Mouse (Mus musculus): Measurements from ENCODE around the gene Clic4. TPM values are rescaled to one million over a fixed set of nuclear protein-coding genes. Genes with fewer than 3 reads are reported as not detected.
A peak's percentile ranks its signal among the peaks of the same experiment; 100 is the strongest.
"Not testable (repeated sequence)": the region's sequence is repeated elsewhere in the genome, so short reads cannot be mapped to it uniquely, and the experiment has no call there.

The Clic4 gene
- polyA plus RNA-seq, 1 experiment from 2014 or later = 149 TPM

DNA sequence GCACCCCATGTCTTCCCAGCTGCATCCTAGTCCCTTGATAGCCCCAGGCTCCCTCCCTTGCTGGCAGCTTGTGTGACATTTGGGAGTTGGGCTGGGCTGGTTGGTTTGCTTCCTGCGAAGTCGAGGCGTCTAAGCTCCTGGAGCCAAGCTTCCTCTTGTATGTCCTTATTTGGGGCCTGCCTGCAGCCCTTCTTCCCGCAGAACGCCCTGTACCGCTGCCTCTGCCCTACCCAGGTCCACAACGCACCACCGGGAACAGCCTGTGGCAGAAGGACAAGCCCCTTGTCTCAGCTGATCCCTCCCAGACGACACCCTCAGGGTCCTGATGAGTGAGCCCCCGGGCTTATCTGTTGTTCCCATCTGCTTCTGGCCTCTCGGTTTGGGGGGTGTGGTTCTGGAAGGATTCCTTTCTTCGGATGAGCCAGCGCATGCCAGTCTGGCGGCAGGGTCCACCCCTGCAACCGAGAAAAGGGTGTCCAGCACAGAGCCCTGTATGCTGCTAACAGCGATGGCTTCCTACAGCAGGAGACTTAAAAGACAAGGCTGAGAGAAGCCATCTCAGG lies 14.3 kb upstream of the Clic4 start:
- DNase-seq (ENCODE audit: low spot score) (peak; percentile 61), ATAC-seq (replicated peaks; ENCODE audit: low FRiP score) (peak; percentile 79)
- H3K27me3 ChIP-seq (replicated peaks; ENCODE audit: control insufficient read depth, insufficient read depth, low read length) = no peaks in the 10 kb centered on the region
- H3K4me1 ChIP-seq (replicated peaks; ENCODE audit: control insufficient read depth, insufficient read depth, low read length) = peaks cover 44% of the 10 kb centered on the region
- peak overlapping the region; percentile 93 for H3K27ac ChIP-seq (ENCODE audit: low read depth, low read length)
- no peaks in the 10 kb centered on the region for H3K36me3 ChIP-seq (ENCODE audit: control insufficient read depth, insufficient read depth, low read length)
- H3K9me3 ChIP-seq (ENCODE audit: control insufficient read depth, low read length) = no peaks in the 10 kb centered on the region
- 3% methylated on average over 16 of the region's 16 CpGs for WGBS
- H3K9ac ChIP-seq (ENCODE audit: low read depth, low read length) = peak overlapping the region; percentile 65
- peak overlapping the region; percentile 47 for H3K4me2 ChIP-seq
- no peak overlapping the region for H3K4me3 ChIP-seq (ENCODE audit: low read depth, low read length)

GRCm38 (mm10) chr4:135286033-135286622 lies 13.5 kb upstream of the Clic4 start:
- H3K27ac ChIP-seq (ENCODE audit: low read depth, low read length) = peak overlapping the region; percentile 93
- peaks cover 38% of the 10 kb centered on the region for H3K4me1 ChIP-seq (replicated peaks; ENCODE audit: control insufficient read depth, insufficient read depth, low read length)
- no peaks in the 10 kb centered on the region for H3K9me3 ChIP-seq (ENCODE audit: control insufficient read depth, low read length)
- peak overlapping the region; percentile 65 for H3K9ac ChIP-seq (ENCODE audit: low read depth, low read length)
- H3K27me3 ChIP-seq (replicated peaks; ENCODE audit: control insufficient read depth, insufficient read depth, low read length) = no peaks in the 10 kb centered on the region
- 39% methylated on average over 12 of the region's 12 CpGs for WGBS
- peak overlapping the region; percentile 47 for H3K4me2 ChIP-seq
- ATAC-seq (replicated peaks; ENCODE audit: low FRiP score) = no peak
- H3K36me3 ChIP-seq (ENCODE audit: control insufficient read depth, insufficient read depth, low read length) = no peaks in the 10 kb centered on the region
- H3K4me3 ChIP-seq (ENCODE audit: low read depth, low read length) = no peak overlapping the region
- no peak for DNase-seq (ENCODE audit: low spot score)

GRCm38 (mm10) chr4:135285436-135285835 lies 12.8 kb upstream of the Clic4 start:
- peak overlapping the region; percentile 93 for H3K27ac ChIP-seq (ENCODE audit: low read depth, low read length)
- H3K4me1 ChIP-seq (replicated peaks; ENCODE audit: control insufficient read depth, insufficient read depth, low read length) = peaks cover 38% of the 10 kb centered on the region
- H3K9ac ChIP-seq (ENCODE audit: low read depth, low read length) = peak overlapping the region; percentile 6
- DNase-seq (ENCODE audit: low spot score) (no peak), ATAC-seq (replicated peaks; ENCODE audit: low FRiP score) (no peak)
- H3K36me3 ChIP-seq (ENCODE audit: control insufficient read depth, insufficient read depth, low read length) = no peaks in the 10 kb centered on the region
- H3K9me3 ChIP-seq (ENCODE audit: control insufficient read depth, low read length) = no peaks in the 10 kb centered on the region
- 47% methylated on average over 8 of the region's 8 CpGs for WGBS
- H3K4me2 ChIP-seq = peak overlapping the region; percentile 25
- H3K27me3 ChIP-seq (replicated peaks; ENCODE audit: control insufficient read depth, insufficient read depth, low read length) = no peaks in the 10 kb centered on the region
- no peak overlapping the region for H3K4me3 ChIP-seq (ENCODE audit: low read depth, low read length)

DNA sequence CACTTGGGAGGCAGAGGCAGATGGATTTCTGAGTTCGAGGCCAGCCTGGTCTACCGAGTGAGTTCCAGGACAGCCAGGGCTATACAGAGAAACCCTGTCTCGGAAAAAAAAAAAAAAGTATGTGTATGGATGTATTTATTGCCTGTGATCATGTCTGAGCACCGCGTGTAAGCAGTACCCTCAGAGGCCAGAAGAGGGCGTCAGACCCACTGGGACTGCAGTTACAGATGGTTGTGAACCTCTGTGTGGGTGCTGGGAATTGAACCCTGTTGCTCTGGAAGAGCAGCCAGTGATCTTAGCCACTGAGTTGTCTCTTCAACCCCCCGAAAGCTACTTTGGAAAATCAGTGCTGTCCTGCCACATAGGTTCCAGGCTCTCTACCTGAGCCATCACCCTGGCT lies 11.3 kb upstream of the Clic4 start:
- H3K4me3 ChIP-seq (ENCODE audit: low read depth, low read length) = no peak overlapping the region
- H3K9ac ChIP-seq (ENCODE audit: low read depth, low read length) = no peak overlapping the region
- H3K4me2 ChIP-seq = no peak overlapping the region
- no peaks in the 10 kb centered on the region for H3K9me3 ChIP-seq (ENCODE audit: control insufficient read depth, low read length)
- WGBS = 87% methylated on average over 7 of the region's 7 CpGs
- no peaks in the 10 kb centered on the region for H3K36me3 ChIP-seq (ENCODE audit: control insufficient read depth, insufficient read depth, low read length)
- no peaks in the 10 kb centered on the region for H3K27me3 ChIP-seq (replicated peaks; ENCODE audit: control insufficient read depth, insufficient read depth, low read length)
- H3K27ac ChIP-seq (ENCODE audit: low read depth, low read length) = no peak overlapping the region
- ATAC-seq (replicated peaks; ENCODE audit: low FRiP score) (no peak), DNase-seq (ENCODE audit: low spot score) (no peak)
- H3K4me1 ChIP-seq (replicated peaks; ENCODE audit: control insufficient read depth, insufficient read depth, low read length) = peaks cover 37% of the 10 kb centered on the region

- H3K27ac ChIP-seq (ENCODE audit: low read depth, low read length) = no peak overlapping the region
- H3K4me3 ChIP-seq (ENCODE audit: low read depth, low read length) = no peak overlapping the region
- H3K9ac ChIP-seq (ENCODE audit: low read depth, low read length) = no peak overlapping the region
- DNase-seq (ENCODE audit: low spot score) (no peak), ATAC-seq (replicated peaks; ENCODE audit: low FRiP score) (no peak)
- WGBS = 70% methylated on average over 4 of the region's 4 CpGs
- H3K36me3 ChIP-seq (ENCODE audit: control insufficient read depth, insufficient read depth, low read length) = no peaks in the 10 kb centered on the region
- H3K4me2 ChIP-seq = no peak overlapping the region
- H3K9me3 ChIP-seq (ENCODE audit: control insufficient read depth, low read length) = no peaks in the 10 kb centered on the region
- H3K27me3 ChIP-seq (replicated peaks; ENCODE audit: control insufficient read depth, insufficient read depth, low read length) = no peaks in the 10 kb centered on the region
- peaks cover 32% of the 10 kb centered on the region for H3K4me1 ChIP-seq (replicated peaks; ENCODE audit: control insufficient read depth, insufficient read depth, low read length)
Observed at GRCm38 (mm10) chr4:135283417-135283816, 10.8 kb upstream of the Clic4 start.

DNA sequence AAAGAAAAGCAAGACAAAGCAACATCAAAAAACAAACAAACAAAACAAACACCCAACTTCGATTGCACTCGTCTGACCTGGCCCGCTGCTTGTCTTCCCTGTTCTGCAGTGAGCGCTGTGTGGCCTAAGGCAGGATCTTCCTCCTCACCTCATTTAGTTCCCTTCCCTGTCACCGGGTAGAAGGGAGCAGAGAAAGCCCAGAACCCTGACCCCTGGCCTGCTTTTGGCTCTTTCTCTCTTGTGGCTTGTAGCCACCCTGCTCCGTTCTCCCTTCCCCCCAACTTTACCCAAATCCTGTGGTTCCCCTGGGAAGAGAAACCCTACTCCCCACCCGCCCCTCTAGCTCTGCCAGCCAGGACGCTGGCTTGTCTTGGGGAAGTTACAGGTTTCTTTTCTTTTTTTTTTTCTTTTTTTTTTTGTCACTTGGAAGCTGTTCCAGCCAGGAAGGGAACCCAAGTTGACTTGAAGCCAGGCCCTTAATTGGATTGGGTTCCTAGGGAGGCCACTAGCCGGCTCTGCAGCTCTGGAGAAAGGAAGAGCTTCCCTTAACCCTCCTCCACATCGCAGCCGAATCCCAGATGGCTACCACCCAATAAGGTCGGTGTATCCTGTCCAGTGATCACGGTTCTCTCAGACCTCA lies 10.2 kb upstream of the Clic4 start:
- H3K9me3 ChIP-seq (ENCODE audit: control insufficient read depth, low read length) = no peaks in the 10 kb centered on the region
- no peak for DNase-seq (ENCODE audit: low spot score)
- H3K4me3 ChIP-seq (ENCODE audit: low read depth, low read length) = no peak overlapping the region
- no peaks in the 10 kb centered on the region for H3K27me3 ChIP-seq (replicated peaks; ENCODE audit: control insufficient read depth, insufficient read depth, low read length)
- H3K9ac ChIP-seq (ENCODE audit: low read depth, low read length) = no peak overlapping the region
- ATAC-seq (replicated peaks; ENCODE audit: low FRiP score) = no peak
- 54% methylated on average over 13 of the region's 13 CpGs for WGBS
- H3K4me2 ChIP-seq = no peak overlapping the region
- H3K4me1 ChIP-seq (replicated peaks; ENCODE audit: control insufficient read depth, insufficient read depth, low read length) = peaks cover 26% of the 10 kb centered on the region
- H3K27ac ChIP-seq (ENCODE audit: low read depth, low read length) = no peak overlapping the region
- H3K36me3 ChIP-seq (ENCODE audit: control insufficient read depth, insufficient read depth, low read length) = no peaks in the 10 kb centered on the region

- not testable (repeated sequence) for H3K27ac ChIP-seq (ENCODE audit: low read depth, low read length); H3K9me3 ChIP-seq (ENCODE audit: control insufficient read depth, low read length); H3K4me2 ChIP-seq; H3K4me3 ChIP-seq (ENCODE audit: low read depth, low read length); H3K9ac ChIP-seq (ENCODE audit: low read depth, low read length); H3K4me1 ChIP-seq (replicated peaks; ENCODE audit: control insufficient read depth, insufficient read depth, low read length); H3K36me3 ChIP-seq (ENCODE audit: control insufficient read depth, insufficient read depth, low read length); ATAC-seq (replicated peaks; ENCODE audit: low FRiP score); DNase-seq (ENCODE audit: low spot score); H3K27me3 ChIP-seq (replicated peaks; ENCODE audit: control insufficient read depth, insufficient read depth, low read length)
- WGBS = 54% methylated on average over 2 of the region's 2 CpGs
Observed at GRCm38 (mm10) chr4:135280016-135280415, 7.4 kb upstream of the Clic4 start.

DNA sequence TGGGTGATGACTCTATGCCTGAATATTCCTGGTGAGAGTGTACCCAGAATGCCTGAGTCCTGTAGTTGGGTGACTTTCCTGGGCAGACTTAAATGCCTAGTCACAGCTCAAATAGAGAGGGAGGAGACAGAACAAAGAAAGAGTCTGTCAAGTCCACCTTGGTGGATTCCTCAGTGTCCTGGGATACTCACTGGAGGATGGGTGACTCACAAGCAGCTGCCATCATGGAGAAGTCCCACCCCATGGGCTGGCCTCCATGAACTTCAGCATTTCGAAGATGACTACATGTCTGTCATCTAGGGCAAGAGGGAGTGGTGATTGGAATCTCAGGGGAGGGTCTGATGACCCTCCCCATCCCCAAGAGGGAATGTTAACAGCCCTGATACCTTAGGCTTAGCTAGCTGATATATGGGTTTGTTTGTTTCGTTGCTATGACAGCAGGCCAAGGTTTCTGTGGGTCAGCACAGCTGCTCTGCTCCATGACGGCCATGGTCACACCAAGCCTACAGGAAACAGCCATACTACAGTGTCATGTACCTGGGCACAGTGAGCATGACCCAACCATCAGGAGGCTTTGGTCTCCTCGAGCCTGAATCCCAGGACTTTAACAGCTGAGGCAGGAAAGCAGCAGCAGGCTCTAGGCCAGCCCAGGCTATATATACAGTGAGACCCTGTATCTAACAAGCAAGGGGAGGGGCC lies 4.2 kb upstream of the Clic4 start:
- WGBS = 69% methylated on average over 4 of the region's 4 CpGs
- H3K27ac ChIP-seq (ENCODE audit: low read depth, low read length) = no peak overlapping the region

More for the DNA sequence above, 4.2 kb upstream of the Clic4 start:
- Histone ChIP-seq H3K27me3 (replicated peaks; ENCODE audit: control insufficient read depth, insufficient read depth, low read length) (no peaks in the 10 kb centered on the region), H3K4me3 (ENCODE audit: low read depth, low read length) (no peak overlapping the region), H3K9me3 (ENCODE audit: control insufficient read depth, low read length) (no peaks in the 10 kb centered on the region), H3K9ac (ENCODE audit: low read depth, low read length) (no peak overlapping the region), H3K36me3 (ENCODE audit: control insufficient read depth, insufficient read depth, low read length) (no peaks in the 10 kb centered on the region), H3K4me1 (replicated peaks; ENCODE audit: control insufficient read depth, insufficient read depth, low read length) (peaks cover 11% of the 10 kb centered on the region), H3K4me2 (no peak overlapping the region)
- no peak for ATAC-seq (replicated peaks; ENCODE audit: low FRiP score)
- no peak for DNase-seq (ENCODE audit: low spot score)
